Mouse (Mus musculus) urinary bladder, adult 18-20 months (tissue): ENCODE data around the gene Sema3g.

Source experiments
- DNase-seq, 2 experiments: peaks; one replicate each; pipeline ENCODE4 v3.0.0; 2022; ENCODE audit warnings: low spot score in 2 of 2, mixed read lengths in 2 of 2

Gene Sema3g

GRCm38 (mm10) chr14:31232404-31233069 lies 14.9 kb downstream of the Sema3g start:
- DNase-seq, result no peak

DNA sequence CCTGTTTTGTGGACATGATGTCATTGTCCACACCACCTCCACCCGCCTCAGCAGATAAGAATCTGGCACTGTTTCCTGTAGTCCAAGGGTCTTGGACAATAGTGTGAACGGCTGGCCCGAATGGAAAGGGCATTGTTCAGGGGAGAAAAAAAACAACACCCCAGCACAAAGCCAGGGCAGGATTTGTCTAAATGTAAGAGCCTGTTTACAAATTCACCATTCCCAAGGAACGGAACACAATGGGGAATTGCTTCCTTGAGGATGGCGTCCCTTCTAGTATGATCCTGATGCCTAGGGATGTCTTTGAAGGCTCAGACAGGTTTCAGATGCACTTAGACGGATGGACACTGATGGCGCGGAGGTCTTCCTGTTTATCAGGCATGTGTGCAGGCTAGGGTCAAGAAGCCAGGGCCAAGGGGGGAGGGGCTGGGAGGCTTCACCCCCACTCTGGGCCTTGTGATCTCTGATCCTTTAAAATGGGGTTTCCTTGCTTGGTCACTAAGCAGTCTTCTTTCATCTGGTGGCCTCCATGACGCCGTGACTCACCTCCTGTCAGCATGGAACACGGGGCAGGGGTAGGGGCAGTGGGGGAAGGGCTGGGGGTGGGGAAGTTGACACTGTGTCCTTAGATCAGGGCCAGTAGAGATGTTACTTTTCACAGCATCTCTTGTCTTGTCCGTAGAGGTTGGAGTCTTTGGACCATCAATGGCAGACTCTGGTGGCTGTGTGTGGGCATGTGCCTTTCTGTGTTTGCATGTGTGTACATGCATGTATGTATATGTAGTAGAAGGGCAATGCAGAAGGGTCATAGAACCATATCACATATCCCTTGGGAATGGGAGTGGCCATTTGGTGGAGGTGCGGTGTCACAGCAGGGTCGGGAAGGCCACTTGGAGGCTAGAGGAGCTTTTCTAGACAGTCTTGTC lies 15.7 kb downstream of the Sema3g start:
- no peak for DNase-seq

DNA sequence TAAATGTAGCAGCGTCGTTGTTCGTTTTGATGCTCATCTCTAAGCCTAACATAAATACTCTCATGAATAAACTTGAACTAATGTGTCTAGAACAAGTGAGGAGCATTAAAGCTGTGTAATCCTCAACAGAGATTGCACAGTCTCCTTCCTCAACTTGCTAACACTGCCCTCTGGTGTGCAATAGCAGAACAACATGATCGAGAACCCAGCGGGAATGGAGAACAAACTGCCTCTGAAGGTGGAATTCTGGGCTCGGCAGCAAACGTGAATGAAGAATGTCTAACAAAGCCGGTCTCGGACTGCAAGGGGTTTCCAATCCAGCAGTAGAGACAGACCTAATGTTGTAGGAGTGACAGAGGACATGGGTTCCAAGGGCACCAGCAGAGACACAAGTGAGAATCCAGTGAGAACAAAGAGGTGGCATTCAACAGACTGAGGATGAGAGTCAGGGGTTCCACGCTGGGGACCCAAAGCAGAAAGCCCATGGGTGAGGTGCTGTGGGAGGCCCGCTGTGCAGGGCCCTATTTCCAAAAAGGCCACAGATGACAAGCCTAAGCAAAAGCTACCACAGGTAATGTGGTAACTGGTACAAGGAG lies 16.4 kb downstream of the Sema3g start:
- peak; percentile 57 to 66 for DNase-seq

GRCm38 (mm10) chr14:31237101-31237882 lies 19.6 kb downstream of the Sema3g start:
- DNase-seq, result peak in 1 of 2 experiments; percentile 48

GRCm38 (mm10) chr14:31240528-31240927 lies 22.9 kb downstream of the Sema3g start:
- DNase-seq, result no peak

- no peak for DNase-seq
Measured at GRCm38 (mm10) chr14:31244777-31245176, 27.1 kb downstream of the Sema3g start.

DNA sequence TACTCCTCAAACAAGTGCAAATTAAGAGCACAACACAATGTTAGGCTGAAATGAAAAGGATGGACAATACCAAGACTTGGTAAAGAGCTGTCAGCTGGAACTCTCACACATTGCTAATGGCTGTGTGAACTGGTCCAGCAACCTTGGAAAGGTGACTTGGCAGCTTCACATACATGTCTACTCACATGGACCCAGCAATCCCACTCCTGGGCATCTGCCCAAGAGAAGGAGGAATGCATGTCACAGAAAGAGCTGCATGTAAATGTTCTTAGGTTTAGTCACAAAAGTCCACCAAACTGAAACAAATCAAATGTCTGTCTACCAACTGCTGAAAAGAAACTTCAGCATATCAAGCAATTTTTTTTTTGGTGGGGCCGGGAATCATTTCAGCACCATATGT lies 28.3 kb downstream of the Sema3g start:
- DNase-seq, result no peak

GRCm38 (mm10) chr14:31248396-31248795 lies 30.7 kb downstream of the Sema3g start:
- DNase-seq, result no peak

DNA sequence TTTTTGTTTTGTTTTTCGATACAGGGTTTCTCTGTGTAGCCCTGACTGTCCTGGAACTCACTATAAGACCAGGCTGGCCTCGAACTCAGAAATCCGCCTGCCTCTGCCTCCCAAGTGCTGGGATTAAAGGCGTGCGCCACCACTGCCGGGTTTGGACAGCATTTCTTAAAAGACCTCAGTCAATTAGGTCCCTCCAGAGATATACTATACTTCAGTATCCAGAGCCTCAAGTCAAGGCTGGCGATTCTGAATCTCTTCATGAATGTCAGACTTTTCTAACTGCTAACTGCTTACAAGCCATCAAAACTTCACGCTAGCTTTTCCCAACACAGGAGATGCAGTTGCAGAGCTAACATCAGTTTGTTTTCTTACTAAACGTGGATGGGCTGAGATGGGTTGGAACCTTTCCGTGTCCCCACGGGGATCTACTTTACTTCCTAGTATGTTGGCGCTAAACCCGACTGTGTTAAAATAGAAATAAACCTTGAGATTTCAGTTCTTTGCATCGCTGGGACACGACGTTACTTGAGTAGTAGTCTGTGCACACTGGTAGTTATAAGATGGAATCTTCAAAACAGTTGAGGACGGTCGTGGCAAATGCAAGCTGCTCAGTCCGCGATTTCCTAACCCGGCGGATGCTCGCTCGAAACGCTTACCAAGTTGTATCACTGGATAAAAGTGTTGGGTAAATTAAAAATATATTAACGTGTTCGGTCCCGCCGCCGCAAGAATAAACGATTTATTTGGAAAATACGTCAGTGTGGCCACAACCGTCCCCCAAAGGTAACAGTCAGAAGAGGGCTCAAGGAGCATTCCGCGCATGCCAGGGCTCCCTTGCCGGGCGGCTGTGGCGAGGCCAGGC lies 32.8 kb downstream of the Sema3g start:
- DNase-seq, result no peak

GRCm38 (mm10) chr14:31251084-31251604 lies 33.5 kb downstream of the Sema3g start, which contains the start of the genes Phf7 and Bap1:
Gene Phf7 (minus strand): TSS chr14:31251317.
Gene Bap1 (plus strand): TSS chr14:31251450.
- peak; percentile 92 to 97 for DNase-seq

DNA sequence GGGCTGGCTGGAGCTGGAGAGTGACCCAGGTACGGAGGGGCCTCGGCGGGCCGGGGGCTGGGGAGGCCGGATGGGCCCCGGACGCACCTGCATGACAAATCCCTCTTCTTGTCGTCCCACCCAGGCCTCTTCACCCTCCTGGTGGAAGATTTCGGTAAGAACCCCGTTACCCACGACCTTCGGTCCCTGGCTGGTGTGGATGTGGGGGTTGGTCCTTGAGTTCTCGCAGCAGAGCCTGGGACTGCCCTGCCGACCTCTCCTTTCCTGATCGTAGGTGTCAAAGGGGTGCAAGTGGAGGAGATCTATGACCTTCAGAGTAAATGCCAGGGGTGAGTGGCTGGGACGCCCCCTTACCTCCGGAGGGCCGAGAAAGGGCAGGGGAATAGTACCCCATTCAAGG lies 34.0 kb downstream of the Sema3g start:
- DNase-seq, result no peak

DNA sequence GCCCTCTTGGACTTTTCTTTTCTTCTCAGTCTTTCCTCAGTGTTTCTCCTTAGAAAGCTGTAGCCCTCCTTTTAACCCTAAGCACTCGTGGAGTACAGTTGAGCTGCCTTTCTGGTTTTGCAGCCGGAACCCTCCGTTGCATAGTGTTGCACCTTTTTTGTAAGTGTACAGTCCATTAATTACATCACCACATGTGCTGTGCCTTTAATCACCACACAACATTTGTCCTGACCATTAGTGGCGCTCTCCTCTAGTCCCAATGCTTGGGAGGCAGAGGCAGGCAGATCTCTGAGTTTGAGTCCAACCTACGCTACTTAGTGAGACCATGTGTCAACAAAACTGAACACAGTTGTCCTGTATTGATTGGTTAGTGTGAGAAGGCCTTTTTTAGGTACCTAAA lies 34.4 kb downstream of the Sema3g start:
- no peak for DNase-seq

DNA sequence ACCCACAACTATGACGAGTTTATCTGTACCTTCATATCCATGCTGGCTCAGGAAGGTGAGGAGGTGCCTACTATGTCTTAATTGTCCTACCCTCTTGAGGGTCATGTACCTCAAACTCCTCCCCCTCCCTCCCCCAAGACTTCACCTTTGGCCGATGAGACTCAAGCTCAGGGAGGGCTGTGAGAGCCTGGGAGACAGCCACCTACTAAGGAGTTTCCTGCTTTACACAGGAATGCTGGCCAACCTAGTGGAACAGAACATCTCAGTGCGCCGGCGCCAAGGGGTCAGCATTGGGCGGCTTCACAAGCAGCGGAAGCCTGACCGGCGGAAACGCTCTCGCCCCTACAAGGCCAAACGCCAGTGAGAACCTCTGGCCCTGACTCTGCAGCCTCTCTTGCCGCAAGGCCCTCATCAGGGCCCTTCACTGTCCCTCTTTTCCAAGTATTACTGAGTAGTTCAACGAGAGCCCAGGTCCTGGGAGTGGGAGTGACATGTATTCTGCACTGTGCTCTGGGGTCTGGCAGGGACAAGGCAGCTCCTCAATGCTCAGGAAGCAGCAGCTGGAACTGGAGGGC lies 40.9 kb downstream of the Sema3g start:
- DNase-seq, result no peak

- no peak for DNase-seq
Measured at GRCm38 (mm10) chr14:31260374-31260773, 42.7 kb downstream of the Sema3g start.

DNA sequence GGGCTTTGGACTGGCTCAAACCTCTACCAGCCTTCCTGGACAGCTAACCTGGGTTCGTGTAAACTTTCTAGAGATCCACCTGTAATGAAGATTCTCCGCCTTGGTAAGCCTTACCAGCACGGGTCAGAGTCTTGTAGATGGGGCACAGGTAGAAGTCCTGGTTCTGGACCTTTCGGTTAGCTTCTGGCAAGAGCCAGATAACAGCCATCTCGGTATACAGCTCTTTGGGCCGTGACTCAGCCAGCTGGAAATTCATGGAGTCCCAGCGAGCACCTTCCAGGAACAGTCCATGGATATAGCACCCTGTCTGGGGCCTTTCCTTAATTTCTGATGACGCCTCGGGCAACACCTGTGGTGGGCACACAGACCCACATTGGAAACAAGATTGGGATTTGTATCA lies 43.3 kb downstream of the Sema3g start:
- no peak for DNase-seq

- DNase-seq, result no peak
Measured at GRCm38 (mm10) chr14:31267649-31268048, 50.0 kb downstream of the Sema3g start.

DNA sequence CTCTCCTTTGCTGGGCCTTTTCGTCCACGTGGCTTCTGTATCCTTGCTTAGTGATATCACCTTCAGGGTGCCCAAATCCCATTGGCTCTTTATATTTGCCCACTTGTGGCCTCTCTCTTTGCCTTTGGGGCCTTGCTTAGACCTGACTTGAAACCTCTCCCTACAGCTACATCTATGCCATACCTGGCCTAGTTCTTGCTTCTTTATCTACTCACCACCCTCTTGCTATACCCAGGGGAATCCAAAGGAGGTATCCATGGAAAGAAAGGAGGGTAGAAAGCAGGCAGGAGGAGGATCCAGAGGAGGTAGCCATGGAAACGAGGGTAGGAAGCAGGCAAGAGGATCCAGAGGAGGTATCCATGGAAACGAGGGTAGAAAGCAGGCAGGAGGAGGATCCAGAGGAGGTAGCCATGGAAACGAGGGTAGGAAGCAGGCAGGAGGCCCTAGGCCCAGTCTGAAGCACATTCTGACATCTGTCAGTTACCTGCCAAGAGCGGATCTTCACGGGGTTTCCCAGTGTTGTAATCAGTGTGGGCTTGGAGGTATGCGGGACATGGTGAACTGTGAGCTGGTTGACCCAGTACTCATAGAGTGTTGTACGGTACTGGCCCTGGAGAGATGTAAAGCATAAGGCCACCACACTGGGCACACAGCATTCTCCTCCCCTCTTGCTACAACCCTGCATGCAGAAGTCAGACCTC lies 50.8 kb downstream of the Sema3g start:
- DNase-seq, result no peak

DNA sequence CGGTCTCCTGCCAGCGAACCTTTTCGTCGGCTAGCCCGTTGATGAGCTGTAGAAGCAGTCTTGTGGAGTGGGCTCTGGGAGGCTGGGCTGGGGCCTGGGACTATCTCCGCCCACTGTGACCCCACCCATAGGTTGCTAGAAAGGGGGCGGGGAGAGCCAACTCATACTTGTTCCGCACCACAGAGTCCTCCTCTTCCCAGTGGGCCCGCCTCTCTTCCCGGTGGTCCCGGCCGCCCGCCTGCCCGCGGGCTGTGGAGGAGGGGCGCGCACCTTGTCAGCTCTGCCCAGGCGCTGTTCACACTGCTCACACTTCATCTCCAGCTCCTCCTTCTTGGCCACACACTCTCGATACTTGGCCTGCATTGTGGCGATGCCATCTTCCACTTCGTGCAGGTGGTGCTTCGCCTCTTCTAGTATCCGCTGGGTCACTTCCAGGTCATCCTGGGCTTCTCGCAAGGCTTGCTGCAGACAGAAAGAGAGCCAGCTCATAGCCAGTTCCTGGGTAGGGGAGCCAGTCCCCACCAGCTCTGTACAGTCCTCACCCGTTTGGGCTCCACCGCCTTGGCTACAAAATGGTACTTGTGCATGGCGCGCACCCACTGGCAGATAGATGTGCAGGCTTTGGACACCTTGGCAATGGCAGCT lies 51.9 kb downstream of the Sema3g start:
- peak in 1 of 2 experiments; percentile 17 for DNase-seq

GRCm38 (mm10) chr14:31271121-31271520 lies 53.5 kb downstream of the Sema3g start:
- DNase-seq, result no peak
